ENCODE assay signal across 12 mouse cellular contexts in genomic region chr8:105367107-105367506, GRCm38 (mm10). TPM values are rescaled to one million over a fixed set of nuclear protein-coding genes. Genes with fewer than 3 reads are reported as not detected.
A peak's percentile ranks its signal among the peaks of the same experiment; 100 is the strongest.
DNase-seq lines count a peak whose midpoint lies in the region; ATAC-seq and TF ChIP-seq lines count a peak whose summit lies in the region.
"Had no signal": no experiment of that assay in that cellular context is flagged by ENCODE, and none has a peak within 500 bp of the region (broad histone marks: within the 10 kb centered on the region; RNA-seq: fewer than 3 reads in every experiment).

No protein-coding gene starts in this region.

- peaks cover 37% of the 10 kb centered on the region for H3K36me3 ChIP-seq in midbrain, postnatal 0 days (ENCODE audit: insufficient read depth, low read length)
- peaks cover 41% of the 10 kb centered on the region for H3K36me3 ChIP-seq in midbrain, embryonic 13.5 days
- H3K36me3 ChIP-seq in kidney, embryonic 16.5 days (ENCODE audit: insufficient read depth, low read length), result no peaks in the 10 kb centered on the region
- no peaks in the 10 kb centered on the region; the same call in 1 of the 2 replicates for H3K36me3 ChIP-seq in midbrain, embryonic 11.5 days (ENCODE audit: control insufficient read depth, insufficient read depth, low read length)
- H3K36me3 ChIP-seq: heart, embryonic 13.5 days had no signal

- no peak overlapping the region for H3K9ac ChIP-seq in midbrain, postnatal 0 days (replicated peaks; ENCODE audit: low read length, poor library complexity, severe bottlenecking)
- no peak overlapping the region for H3K9ac ChIP-seq in midbrain, embryonic 13.5 days (replicated peaks)
- no peak overlapping the region for H3K9ac ChIP-seq in kidney, embryonic 16.5 days (replicated peaks; ENCODE audit: low read length)
- no peak overlapping the region for H3K9ac ChIP-seq in midbrain, embryonic 11.5 days (ENCODE audit: low read length)
- H3K9ac ChIP-seq: heart, embryonic 13.5 days; limb, embryonic 13.5 days had no signal

- TF ChIP-seq CTCF in gastrocnemius, adult 2 months (IDR thresholded peaks at IDR 0.05), result peak; percentile 68
- peak; percentile 70 for TF ChIP-seq CTCF in midbrain, postnatal 0 days (IDR thresholded peaks at IDR 0.05)

- ATAC-seq in midbrain, postnatal 0 days (ENCODE audit: low FRiP score), result no peak
- no peak for ATAC-seq in midbrain, embryonic 13.5 days
- no peak for ATAC-seq in kidney, embryonic 16.5 days (ENCODE audit: low FRiP score, low TSS enrichment)
- ATAC-seq in midbrain, embryonic 11.5 days (ENCODE audit: low FRiP score), result no peak

- no peak overlapping the region for H3K4me3 ChIP-seq in gastrocnemius, adult 2 months
- H3K4me3 ChIP-seq in midbrain, postnatal 0 days (ENCODE audit: low read depth, low read length), result no peak overlapping the region
- no peak overlapping the region for H3K4me3 ChIP-seq in midbrain, embryonic 13.5 days (replicated peaks)
- H3K4me3 ChIP-seq in kidney, embryonic 16.5 days (ENCODE audit: low read length), result no peak overlapping the region
- H3K4me3 ChIP-seq in midbrain, embryonic 11.5 days (ENCODE audit: low read depth, low read length), result no peak overlapping the region
- H3K4me3 ChIP-seq: heart, embryonic 13.5 days; limb, embryonic 13.5 days had no signal

- H3K4me2 ChIP-seq in midbrain, postnatal 0 days (ENCODE audit: low read depth, low read length, poor library complexity, severe bottlenecking), result no peak overlapping the region
- H3K4me2 ChIP-seq in midbrain, embryonic 13.5 days (replicated peaks), result no peak overlapping the region
- no peak overlapping the region for H3K4me2 ChIP-seq in kidney, embryonic 16.5 days (replicated peaks; ENCODE audit: low read depth, low read length)
- H3K4me2 ChIP-seq in midbrain, embryonic 11.5 days, result no peak overlapping the region
- H3K4me2 ChIP-seq: heart, embryonic 13.5 days; limb, embryonic 13.5 days had no signal

- no peaks in the 10 kb centered on the region for H3K27me3 ChIP-seq in midbrain, postnatal 0 days (ENCODE audit: insufficient read depth, low read length)
- no peaks in the 10 kb centered on the region for H3K27me3 ChIP-seq in midbrain, embryonic 13.5 days
- H3K27me3 ChIP-seq in kidney, embryonic 16.5 days (ENCODE audit: insufficient read depth, low read length), result no peaks in the 10 kb centered on the region
- no peaks in the 10 kb centered on the region for H3K27me3 ChIP-seq in midbrain, embryonic 11.5 days (ENCODE audit: control insufficient read depth, insufficient read depth, low read length)
- H3K27me3 ChIP-seq: limb, embryonic 13.5 days had no signal

- intact Hi-C loops in gastrocnemius, adult 2 months (cut with DNase I), result loop anchor here (2.0 kb wide), 1 partner anchor 32 kb away; no protein-coding TSS in a partner anchor

- no peaks in the 10 kb centered on the region for H3K4me1 ChIP-seq in midbrain, postnatal 0 days (ENCODE audit: insufficient read depth, low read length)
- no peaks in the 10 kb centered on the region for H3K4me1 ChIP-seq in midbrain, embryonic 13.5 days (replicated peaks)
- H3K4me1 ChIP-seq in kidney, embryonic 16.5 days (ENCODE audit: insufficient read depth, low read length), result peaks cover 8% of the 10 kb centered on the region; the same call in 1 of the 2 replicates
- no peaks in the 10 kb centered on the region for H3K4me1 ChIP-seq in midbrain, embryonic 11.5 days (ENCODE audit: control insufficient read depth, insufficient read depth, low read length)

- WGBS in midbrain, postnatal 0 days, result 75% methylated on average over 2 of the region's 2 CpGs
- 78% methylated on average over 2 of the region's 2 CpGs for WGBS in midbrain, embryonic 13.5 days
- WGBS in kidney, embryonic 16.5 days, result 78% methylated on average over 2 of the region's 2 CpGs
- WGBS in midbrain, embryonic 11.5 days, result 63% methylated on average over 2 of the region's 2 CpGs

- H3K27ac ChIP-seq in gastrocnemius, adult 2 months, result no peak overlapping the region
- no peak overlapping the region for H3K27ac ChIP-seq in midbrain, postnatal 0 days (ENCODE audit: low read depth, low read length)
- H3K27ac ChIP-seq in midbrain, embryonic 13.5 days, result no peak overlapping the region
- no peak overlapping the region for H3K27ac ChIP-seq in kidney, embryonic 16.5 days (ENCODE audit: low read length)
- H3K27ac ChIP-seq in midbrain, embryonic 11.5 days (ENCODE audit: low read depth, low read length), result no peak overlapping the region
- H3K27ac ChIP-seq: heart, embryonic 13.5 days; limb, embryonic 13.5 days had no signal

- peak; percentile 21 for DNase-seq in gastrocnemius, adult 2 months
- DNase-seq in gastrocnemius, postnatal 10 days, result no peak
- DNase-seq in midbrain, postnatal 0 days (ENCODE audit: low spot score), result no peak
- peak; percentile 43 for DNase-seq in adipocyte (ENCODE audit: low spot score)
- DNase-seq in thymus, postnatal 14 days, result peak; percentile 36
- no peak for DNase-seq in midbrain, embryonic 11.5 days (ENCODE audit: low spot score, missing footprints)
- DNase-seq: cerebellum, adult 8-10 months; kidney, postnatal 14 days had no signal

- H3K9me3 ChIP-seq in midbrain, postnatal 0 days (ENCODE audit: low read length), result no peaks in the 10 kb centered on the region
- no peaks in the 10 kb centered on the region for H3K9me3 ChIP-seq in midbrain, embryonic 13.5 days
- H3K9me3 ChIP-seq in kidney, embryonic 16.5 days (ENCODE audit: low read length), result no peaks in the 10 kb centered on the region
- no peaks in the 10 kb centered on the region; the same call in 1 of the 2 replicates for H3K9me3 ChIP-seq in midbrain, embryonic 11.5 days (ENCODE audit: control insufficient read depth, low read length)
- H3K9me3 ChIP-seq: heart, embryonic 13.5 days; limb, embryonic 13.5 days had no signal

RNA-seq across cellular contexts. Expression of gene Plekhg4, which starts 6.0 kb away (rescaled TPM):
- total RNA-seq in gastrocnemius, adult 2 months (2021), result not detected
- under 1 TPM; 0.07 to 0.79 TPM for total RNA-seq in gastrocnemius, postnatal 10 days (2021)
- 6.3 and 8.7 TPM in 2 replicates for total RNA-seq in midbrain, postnatal 0 days (2014; rRNA removed)
- 1.7 and 2.5 TPM in 2 replicates for polyA plus RNA-seq in midbrain, postnatal 0 days (2015; fragmentation: Nextera tagmentation; extraction: Ambion mirVana)
- polyA plus RNA-seq in midbrain, embryonic 13.5 days (2015; fragmentation: Nextera tagmentation; extraction: Ambion mirVana), result 0.93 and 1.5 TPM in 2 replicates
- 0.32 and 0.37 TPM in 2 replicates for polyA plus RNA-seq in kidney, embryonic 16.5 days (2015; fragmentation: Nextera tagmentation; extraction: Ambion mirVana)
- polyA plus RNA-seq in midbrain, embryonic 11.5 days (2014; fragmentation: Nextera tagmentation; extraction: Ambion mirVana), result 0.55 and 0.61 TPM in 2 replicates

RNA-seq across cellular contexts. Expression of gene Slc9a5, which starts 18.5 kb away (rescaled TPM):
- under 1 TPM; 0.45 to 0.92 TPM for total RNA-seq in gastrocnemius, adult 2 months (2021)
- 1 to 10 TPM; 1.4 to 2.4 TPM for total RNA-seq in gastrocnemius, postnatal 10 days (2021)
- 28.3 and 28.4 TPM in 2 replicates for total RNA-seq in midbrain, postnatal 0 days (2014; rRNA removed)
- polyA plus RNA-seq in midbrain, postnatal 0 days (2015; fragmentation: Nextera tagmentation; extraction: Ambion mirVana), result 12.8 and 14.4 TPM in 2 replicates
- polyA plus RNA-seq in midbrain, embryonic 13.5 days (2015; fragmentation: Nextera tagmentation; extraction: Ambion mirVana), result 5.4 and 5.6 TPM in 2 replicates
- polyA plus RNA-seq in kidney, embryonic 16.5 days (2015; fragmentation: Nextera tagmentation; extraction: Ambion mirVana), result 2.5 and 3.1 TPM in 2 replicates
- polyA plus RNA-seq in midbrain, embryonic 11.5 days (2014; fragmentation: Nextera tagmentation; extraction: Ambion mirVana), result 2.9 and 3.2 TPM in 2 replicates

RNA-seq across cellular contexts. Expression of gene Fhod1, which starts 19.4 kb away (rescaled TPM):
- total RNA-seq in gastrocnemius, adult 2 months (2021), result 10 to 100 TPM; 17.5 to 23.4 TPM
- 10 to 100 TPM in 1 of 2 experiments, 1 to 10 TPM in 1; 8.9 to 14.7 TPM for total RNA-seq in gastrocnemius, postnatal 10 days (2021)
- total RNA-seq in midbrain, postnatal 0 days (2014; rRNA removed), result 3.8 and 4.4 TPM in 2 replicates
- 0.48 and 0.56 TPM in 2 replicates for polyA plus RNA-seq in midbrain, postnatal 0 days (2015; fragmentation: Nextera tagmentation; extraction: Ambion mirVana)
- 0.53 and 0.57 TPM in 2 replicates for polyA plus RNA-seq in midbrain, embryonic 13.5 days (2015; fragmentation: Nextera tagmentation; extraction: Ambion mirVana)
- 3.7 and 4.6 TPM in 2 replicates for polyA plus RNA-seq in kidney, embryonic 16.5 days (2015; fragmentation: Nextera tagmentation; extraction: Ambion mirVana)
- polyA plus RNA-seq in midbrain, embryonic 11.5 days (2014; fragmentation: Nextera tagmentation; extraction: Ambion mirVana), result 1.6 and 2.0 TPM in 2 replicates

RNA-seq across cellular contexts. Expression of gene Tmem208, which starts 41.0 kb away (rescaled TPM):
- 10 to 100 TPM; 20.1 to 24.6 TPM for total RNA-seq in gastrocnemius, adult 2 months (2021)
- total RNA-seq in gastrocnemius, postnatal 10 days (2021), result 10 to 100 TPM; 23.6 to 27.1 TPM
- 81.3 and 88.4 TPM in 2 replicates for total RNA-seq in midbrain, postnatal 0 days (2014; rRNA removed)
- polyA plus RNA-seq in midbrain, postnatal 0 days (2015; fragmentation: Nextera tagmentation; extraction: Ambion mirVana), result 129 and 152 TPM in 2 replicates
- polyA plus RNA-seq in midbrain, embryonic 13.5 days (2015; fragmentation: Nextera tagmentation; extraction: Ambion mirVana), result 121 TPM in 2 replicates
- 120 and 136 TPM in 2 replicates for polyA plus RNA-seq in kidney, embryonic 16.5 days (2015; fragmentation: Nextera tagmentation; extraction: Ambion mirVana)
- polyA plus RNA-seq in midbrain, embryonic 11.5 days (2014; fragmentation: Nextera tagmentation; extraction: Ambion mirVana), result 87.6 and 91.4 TPM in 2 replicates

RNA-seq across cellular contexts. Expression of gene Lrrc29, which starts 41.0 kb away (rescaled TPM):
- 1 to 10 TPM in 1 of 2 experiments, under 1 TPM in 1; 0.99 to 1.3 TPM for total RNA-seq in gastrocnemius, adult 2 months (2021)
- total RNA-seq in gastrocnemius, postnatal 10 days (2021), result 1 to 10 TPM; 1.5 to 2.4 TPM
- total RNA-seq in midbrain, postnatal 0 days (2014; rRNA removed), result 2.5 and 4.5 TPM in 2 replicates
- 2.1 and 2.4 TPM in 2 replicates for polyA plus RNA-seq in midbrain, postnatal 0 days (2015; fragmentation: Nextera tagmentation; extraction: Ambion mirVana)
- 0.98 and 1.1 TPM in 2 replicates for polyA plus RNA-seq in midbrain, embryonic 13.5 days (2015; fragmentation: Nextera tagmentation; extraction: Ambion mirVana)
- polyA plus RNA-seq in kidney, embryonic 16.5 days (2015; fragmentation: Nextera tagmentation; extraction: Ambion mirVana), result 2.2 and 2.4 TPM in 2 replicates
- polyA plus RNA-seq in midbrain, embryonic 11.5 days (2014; fragmentation: Nextera tagmentation; extraction: Ambion mirVana), result 0.91 and 1.1 TPM in 2 replicates

Comparison
In these comparisons a context has a peak if more than half of its experiments do, and no peak if none do; other contexts are left out.
1. DNase-seq: peak in gastrocnemius, adult 2 months (single experiment), adipocyte (single experiment) and thymus, postnatal 14 days (single experiment); none in gastrocnemius, postnatal 10 days (single experiment), midbrain, postnatal 0 days (single experiment) and midbrain, embryonic 11.5 days (single experiment).